Mouse (Mus musculus): ENCODE measurements around the gene Adcyap1r1. TPM values are rescaled to one million over a fixed set of nuclear protein-coding genes. Genes with fewer than 3 reads are reported as not detected.

The Adcyap1r1 gene
- total and polyA plus RNA-seq, 3 experiments, result not detected

- TF ChIP-seq EP300 (IDR thresholded peaks at IDR 0.05; ENCODE audit: low read length) (no peak), CTCF (conservative IDR thresholded peaks at IDR 0.05 in 1 of 2, IDR thresholded peaks at IDR 0.05 in 1 of 2; ENCODE audit: low read depth in 2 of 2, low read length in 2 of 2) (no peak), MAZ (IDR thresholded peaks at IDR 0.05; ENCODE audit: low read depth, low read length) (no peak), E2F4 (IDR thresholded peaks at IDR 0.05; ENCODE audit: insufficient replicate concordance, low read depth, low read length) (no peak), RCOR1 (conservative IDR thresholded peaks at IDR 0.05; ENCODE audit: low read depth, low read length) (no peak), HCFC1 (IDR thresholded peaks at IDR 0.05; ENCODE audit: low read depth, low read length) (no peak), POLR2AphosphoS2 (IDR thresholded peaks at IDR 0.05; ENCODE audit: low read depth, low read length) (no peak), POLR2A (IDR thresholded peaks at IDR 0.05; ENCODE audit: low read depth, low read length) (no peak), TCF12 (IDR thresholded peaks at IDR 0.05; ENCODE audit: low read depth, low read length) (no peak), ZC3H11A (IDR thresholded peaks at IDR 0.05; ENCODE audit: low read depth, low read length) (no peak), JUN (IDR thresholded peaks at IDR 0.05; ENCODE audit: insufficient read depth, low read depth, low read length) (no peak)
- Histone ChIP-seq H3K79me2 (replicated peaks; ENCODE audit: control insufficient read depth, extremely low read depth, insufficient read depth, poor library complexity, severe bottlenecking) (no peaks in the 10 kb centered on the region), H3K4me2 (ENCODE audit: insufficient read depth, low read depth, poor library complexity, severe bottlenecking) (no peak overlapping the region), H3K9ac (ENCODE audit: insufficient read depth, low read depth) (no peak overlapping the region), H3K4me1 (ENCODE audit: control insufficient read depth in 1 of 2, insufficient read depth in 2 of 2) (peaks cover 0 to 8% of the 10 kb centered on the region in 2 experiments; a peak in 2 of 4 replicates), H3K9me3 (replicated peaks; ENCODE audit: low read length) (peaks cover 6% of the 10 kb centered on the region), H3K36me3 (replicated peaks in 1 of 2; ENCODE audit: control insufficient read depth in 1 of 2, insufficient read depth in 1 of 2, low read length in 1 of 2) (no peaks in the 10 kb centered on the region), H3K27me3 (replicated peaks) (peaks cover 2% of the 10 kb centered on the region), H3K27ac (ENCODE audit: insufficient read depth, low read depth) (no peak overlapping the region), H3K4me3 (replicated peaks in 1 of 3; ENCODE audit: low read depth in 2 of 3, low read length in 2 of 3, poor library complexity in 1 of 3) (no peak overlapping the region)
- in situ Hi-C loops (cut with MboI; ENCODE audit: low pct_ligation_motif_present, low pct_unique_long_range_greater_than_20kb, low sequenced_read_pairs) (loop anchor here (5.0 to 25.0 kb wide), 3 partner anchors 121 to 424 kb away; no protein-coding TSS in a partner anchor), dilution Hi-C loops (cut with MboI; ENCODE audit: extremely low pct_ligation_motif_present, extremely low pct_unique_long_range_greater_than_20kb, low sequenced_read_pairs) (no loop called here)
- DNase-seq (ENCODE audit: extremely low read depth), result no peak
Measured at GRCm38 (mm10) chr6:55513477-55513876, 61.7 kb downstream of the Adcyap1r1 start.

GRCm38 (mm10) chr6:55519605-55520201 is 67.9 kb downstream of the Adcyap1r1 start:
- Histone ChIP-seq H3K4me1 (ENCODE audit: control insufficient read depth in 1 of 2, insufficient read depth in 2 of 2) (peaks cover 0 to 5% of the 10 kb centered on the region in 2 experiments; a peak in 2 of 4 replicates), H3K27ac (ENCODE audit: insufficient read depth, low read depth) (no peak overlapping the region), H3K79me2 (replicated peaks; ENCODE audit: control insufficient read depth, extremely low read depth, insufficient read depth, poor library complexity, severe bottlenecking) (no peaks in the 10 kb centered on the region), H3K9ac (ENCODE audit: insufficient read depth, low read depth) (no peak overlapping the region), H3K27me3 (replicated peaks) (no peaks in the 10 kb centered on the region), H3K4me3 (replicated peaks in 1 of 3; ENCODE audit: low read depth in 2 of 3, low read length in 2 of 3, poor library complexity in 1 of 3) (no peak overlapping the region), H3K36me3 (replicated peaks in 1 of 2; ENCODE audit: control insufficient read depth in 1 of 2, insufficient read depth in 1 of 2, low read length in 1 of 2) (no peaks in the 10 kb centered on the region), H3K9me3 (replicated peaks; ENCODE audit: low read length) (peaks cover 4% of the 10 kb centered on the region), H3K4me2 (ENCODE audit: insufficient read depth, low read depth, poor library complexity, severe bottlenecking) (no peak overlapping the region)
- TF ChIP-seq CTCF (conservative IDR thresholded peaks at IDR 0.05 in 1 of 2, IDR thresholded peaks at IDR 0.05 in 1 of 2; ENCODE audit: low read depth in 2 of 2, low read length in 2 of 2) (peak; percentile 70 to 72), CHD2 (IDR thresholded peaks at IDR 0.05; ENCODE audit: low read length) (no peak), SMC3 (IDR thresholded peaks at IDR 0.05; ENCODE audit: low read depth, low read length) (peak; percentile 66), ZNF384 (IDR thresholded peaks at IDR 0.05; ENCODE audit: low read depth, low read length) (no peak), RAD21 (IDR thresholded peaks at IDR 0.05; ENCODE audit: low read depth, low read length) (peak; percentile 63), MAX (IDR thresholded peaks at IDR 0.05; ENCODE audit: low read length) (no peak)
- peak; percentile 53 for DNase-seq (ENCODE audit: extremely low read depth)
- in situ Hi-C loops (cut with MboI; ENCODE audit: low pct_ligation_motif_present, low pct_unique_long_range_greater_than_20kb, low sequenced_read_pairs), result loop anchor here (25.0 kb wide), 2 partner anchors 282 to 418 kb away; no protein-coding TSS in a partner anchor
- dilution Hi-C loops (cut with MboI; ENCODE audit: extremely low pct_ligation_motif_present, extremely low pct_unique_long_range_greater_than_20kb, low sequenced_read_pairs), result no loop called here

All from CH12.LX (cell line).